Mouse (Mus musculus) embryo, embryonic 9.5 days (tissue): Measurements from ENCODE around the gene Neurl3.

Experiments
- DNase-seq: peaks from one replicate; pipeline ENCODE4 v3.0.0-alpha.2; 2017; ENCODE audit errors: extremely low spot score

Neurl3 gene

DNA sequence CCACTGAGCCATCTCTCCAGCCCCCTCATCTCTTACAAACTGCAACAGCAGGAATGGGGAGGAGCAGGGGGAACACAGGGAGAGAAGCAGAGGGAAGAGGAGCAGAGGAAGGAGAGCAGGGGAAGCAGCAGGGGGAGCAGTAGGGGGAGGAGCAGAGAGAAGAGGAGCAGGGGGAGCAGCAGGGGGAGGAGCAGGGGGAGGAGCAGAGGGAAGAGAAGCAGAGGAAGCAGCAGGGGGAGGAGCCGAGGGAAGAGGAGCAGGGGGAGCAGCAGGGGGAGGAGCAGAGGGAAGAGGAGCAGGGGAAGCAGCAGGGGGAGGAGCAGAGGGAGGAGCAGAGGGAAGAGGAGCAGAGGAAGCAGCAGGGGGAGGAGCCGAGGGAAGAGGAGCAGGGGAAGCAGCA is 15.8 kb downstream of the Neurl3 start:
- no peak for DNase-seq

DNA sequence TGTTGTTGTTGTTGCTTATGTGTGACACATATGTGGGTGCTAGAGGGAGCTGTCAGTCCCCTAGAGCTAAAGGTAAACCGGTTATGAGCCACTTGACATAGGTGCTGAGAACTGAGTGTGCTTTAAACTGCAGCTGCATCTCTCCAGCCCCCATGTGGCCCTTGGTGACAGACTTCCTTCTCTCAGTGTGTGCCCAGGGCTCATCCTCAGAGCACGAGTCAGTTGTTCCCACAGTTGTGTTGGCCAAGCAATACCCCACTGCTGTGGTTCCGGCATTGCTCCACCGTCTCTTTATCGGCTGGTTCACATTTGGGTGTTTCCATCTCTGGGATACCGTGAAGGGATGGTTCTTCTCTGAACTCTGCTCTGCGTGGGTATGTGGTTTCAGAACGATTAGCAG is 17.2 kb downstream of the Neurl3 start:
- DNase-seq = no peak

DNA sequence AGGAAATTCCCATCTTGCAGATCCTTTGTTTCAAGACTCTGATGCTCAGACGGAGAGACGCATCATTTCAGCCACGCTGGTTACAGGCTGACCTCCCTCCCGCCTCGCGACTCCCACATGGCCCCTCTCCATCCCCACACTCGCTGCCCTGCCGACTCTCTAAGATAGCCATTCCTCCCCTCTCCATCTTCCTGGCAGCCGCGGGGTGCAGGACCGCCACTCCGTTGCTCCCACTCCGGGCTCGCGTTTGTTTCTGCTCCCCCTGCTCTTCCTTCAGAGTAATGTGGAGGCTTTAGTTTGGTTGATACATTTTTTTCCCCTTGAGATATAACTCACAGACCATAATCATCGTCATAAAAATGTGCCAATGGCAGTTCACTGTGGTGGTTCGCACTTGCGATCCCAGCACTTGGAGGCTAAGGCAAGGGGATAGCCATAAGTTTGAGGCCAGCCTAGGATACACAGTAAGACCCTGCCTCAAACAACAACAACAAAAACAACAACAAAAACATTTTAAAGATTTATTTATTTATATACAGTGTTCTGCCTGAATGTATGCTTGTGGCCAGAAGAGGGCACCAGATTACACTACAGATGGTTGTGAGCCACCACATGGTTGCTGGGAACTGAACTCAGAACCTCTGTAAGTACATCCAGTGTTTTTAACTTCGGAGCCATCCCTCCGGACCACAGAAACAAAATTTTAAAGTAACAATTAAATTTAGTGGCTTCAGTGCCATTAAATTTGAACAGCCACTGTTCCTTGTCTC is 18.4 kb downstream of the Neurl3 start:
- no peak for DNase-seq

DNA sequence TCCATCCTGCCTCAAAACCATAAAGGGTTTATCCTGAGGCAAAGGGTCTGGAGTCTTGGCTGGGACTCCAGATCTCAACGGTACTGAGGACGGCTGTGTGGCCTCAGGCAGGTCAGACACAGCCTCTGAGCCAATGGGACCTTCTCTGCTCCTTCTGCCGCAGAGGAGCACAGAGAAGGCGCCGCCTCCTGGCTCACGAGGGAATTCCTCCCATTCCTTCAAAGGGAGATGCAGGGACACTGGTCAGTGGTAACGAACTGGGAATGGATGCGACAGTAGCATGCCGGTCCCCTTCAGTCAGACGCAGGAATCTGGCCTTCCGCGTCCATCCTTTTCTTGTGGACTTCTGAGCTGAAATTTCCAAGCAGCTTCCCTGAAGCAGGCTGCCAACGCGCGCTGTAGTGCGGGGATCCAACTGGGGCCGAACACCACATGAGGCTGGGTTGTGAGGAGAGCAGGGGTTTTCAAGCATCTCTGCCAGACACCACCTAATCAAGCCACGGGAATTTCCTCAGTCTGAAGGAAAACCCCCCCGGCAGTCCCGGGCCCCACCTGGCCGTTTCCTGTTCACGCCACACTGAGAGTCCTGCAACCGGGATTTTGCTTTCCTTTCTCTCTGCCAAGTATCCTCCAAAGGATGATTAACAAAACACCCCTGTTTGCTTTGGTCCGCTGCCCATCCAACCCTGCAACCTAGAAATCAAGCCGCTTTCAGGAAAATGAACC is 19.7 kb downstream of the Neurl3 start:
- DNase-seq = peak; percentile 44

DNA sequence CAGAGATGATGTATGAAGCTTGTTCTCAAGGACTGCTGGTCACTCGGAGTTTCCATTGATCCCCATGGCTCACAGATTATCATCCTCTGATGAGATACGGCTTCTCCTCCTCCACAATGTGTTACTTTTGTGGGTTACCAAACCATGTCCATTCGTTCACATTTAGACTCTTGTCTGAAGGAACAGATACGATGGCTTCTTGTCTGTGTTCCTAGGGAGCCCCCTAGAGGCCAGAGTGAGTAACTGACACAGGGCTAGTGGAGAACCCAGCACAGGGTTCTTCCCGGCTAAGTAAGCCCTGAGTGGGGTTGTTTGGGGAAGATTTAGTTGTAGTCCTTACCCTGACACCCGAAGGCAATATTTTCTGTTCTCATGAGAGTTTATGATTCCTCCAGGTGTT is 21.7 kb downstream of the Neurl3 start:
- peak; percentile 75 for DNase-seq

DNA sequence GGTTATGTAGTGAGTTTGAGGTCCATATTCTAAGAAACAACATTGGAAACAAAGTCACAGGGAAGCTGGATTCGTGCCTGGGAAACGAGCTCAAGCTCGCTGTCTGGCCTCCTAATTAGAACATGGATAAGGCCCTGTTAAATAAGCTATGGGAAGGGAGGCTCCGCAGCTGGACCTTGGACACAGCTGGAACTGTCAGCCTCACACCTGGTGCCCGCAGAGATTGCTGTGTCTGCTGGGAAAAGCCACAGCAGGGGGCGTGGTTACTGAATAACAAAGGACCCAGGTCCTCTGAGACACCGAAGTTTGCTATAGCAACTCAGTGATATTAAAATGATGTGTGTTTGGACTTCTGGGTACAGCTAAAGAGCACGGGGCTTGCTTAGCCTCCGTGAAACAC is 23.1 kb downstream of the Neurl3 start:
- DNase-seq = no peak

DNA sequence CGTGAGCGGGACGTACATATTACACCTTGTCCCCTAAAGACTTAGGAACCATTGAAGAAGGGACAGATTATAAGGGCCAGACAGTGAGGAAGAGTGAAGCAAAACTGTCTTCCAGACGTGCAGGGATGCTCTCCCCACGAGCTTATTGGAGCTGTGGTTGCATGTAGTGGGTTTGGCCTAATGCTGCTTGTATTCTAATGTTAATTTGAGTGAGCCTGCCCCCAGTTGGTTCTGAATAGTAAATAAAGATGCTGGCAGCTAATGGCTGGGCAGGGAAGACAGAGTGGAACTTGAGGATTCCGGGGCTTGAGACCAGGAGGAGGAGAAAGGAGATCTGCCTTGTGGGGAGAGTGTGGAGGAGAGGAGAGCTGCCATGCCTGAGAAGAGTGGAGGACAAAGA is 27.8 kb downstream of the Neurl3 start:
- no peak for DNase-seq

DNA sequence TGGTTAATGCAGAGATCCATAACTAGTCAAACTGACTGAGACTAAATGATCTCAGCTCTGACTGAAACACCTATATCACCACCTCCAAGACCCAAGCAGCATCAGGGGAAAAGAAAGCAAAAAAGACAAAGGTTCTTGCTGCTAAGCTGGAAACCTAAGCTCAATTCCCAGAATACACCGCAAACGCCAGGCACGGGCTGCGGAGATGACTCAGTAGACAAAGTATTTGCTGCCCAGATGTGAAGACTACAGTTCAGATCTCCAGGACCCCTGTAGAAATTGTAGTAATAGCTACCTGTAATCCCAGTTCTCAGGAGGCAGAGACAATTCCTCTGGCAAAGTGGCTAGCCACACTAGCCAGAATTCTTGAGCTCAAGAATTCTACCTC is 29.7 kb downstream of the Neurl3 start:
- DNase-seq = no peak

DNA sequence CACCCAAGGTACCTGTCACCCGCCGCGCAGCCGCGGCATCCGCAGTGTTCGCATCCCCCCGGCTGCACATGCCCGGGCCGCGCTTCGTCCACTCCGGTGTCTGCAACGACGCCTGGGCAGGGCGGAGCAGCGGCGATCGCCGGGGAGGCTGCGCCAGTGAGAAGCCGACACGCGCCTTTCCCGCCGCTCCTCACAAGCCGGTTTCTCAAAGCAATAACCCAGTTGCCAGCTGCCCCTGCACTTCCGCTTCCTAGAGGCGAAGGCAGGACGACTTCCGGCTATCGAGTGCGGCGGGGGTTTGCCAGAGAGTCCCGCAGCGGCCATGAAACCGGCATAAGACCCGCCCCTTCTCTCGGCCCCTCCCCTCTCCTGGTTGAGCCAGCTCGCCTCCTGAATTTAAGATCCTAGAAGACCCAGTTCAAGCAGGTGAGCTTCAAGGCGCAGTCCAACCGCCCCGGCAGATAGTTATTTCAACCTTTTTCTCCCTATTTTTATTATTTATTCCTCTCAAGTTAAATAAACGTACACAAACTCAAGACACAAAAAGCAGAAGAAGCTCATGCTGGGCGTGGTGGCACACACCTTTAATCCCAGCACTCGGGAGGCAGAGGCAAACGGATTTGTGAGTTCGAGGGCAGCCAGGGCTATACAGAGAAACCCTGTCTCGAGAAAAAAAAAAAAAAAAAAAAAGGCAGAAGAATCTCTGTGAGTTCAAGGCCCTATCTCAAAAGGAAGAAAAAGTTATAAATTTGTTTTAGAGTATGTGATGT is 30.2 kb downstream of the Neurl3 start, which contains the start of gene Uggt1:
Uggt1 (minus strand) TSS at position 663 of the 770 bp plus-strand sequence.
- peak; percentile 95 for DNase-seq

DNA sequence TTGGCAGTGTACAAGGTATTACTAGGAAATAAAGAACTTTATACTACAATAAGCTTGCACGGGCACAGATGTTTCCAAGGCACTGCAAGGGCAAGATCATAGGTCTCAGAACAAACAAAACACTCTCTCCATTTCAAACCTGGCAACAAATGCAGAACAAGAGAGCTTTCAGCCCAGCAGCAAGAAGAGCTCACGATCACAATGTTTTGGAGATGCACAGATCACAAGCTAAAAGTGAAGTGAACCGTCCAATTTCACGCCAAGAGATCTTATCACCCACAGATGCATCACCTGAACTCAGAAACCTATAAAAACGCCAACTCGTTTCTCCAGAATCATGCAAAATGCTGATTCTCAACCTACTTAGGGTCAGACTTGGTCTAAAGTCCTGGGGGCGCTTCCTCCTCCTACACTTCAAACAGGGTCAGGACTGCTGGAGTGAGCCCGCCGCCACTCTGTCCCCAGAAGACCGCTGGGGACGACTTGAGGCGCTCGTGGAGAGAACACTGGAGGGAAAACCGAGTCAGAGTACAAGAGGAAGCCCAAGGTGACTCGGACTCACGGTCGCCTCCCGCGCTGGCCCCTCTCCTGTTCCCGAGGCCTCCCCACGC is 30.9 kb downstream of the Neurl3 start:
- no peak for DNase-seq

DNA sequence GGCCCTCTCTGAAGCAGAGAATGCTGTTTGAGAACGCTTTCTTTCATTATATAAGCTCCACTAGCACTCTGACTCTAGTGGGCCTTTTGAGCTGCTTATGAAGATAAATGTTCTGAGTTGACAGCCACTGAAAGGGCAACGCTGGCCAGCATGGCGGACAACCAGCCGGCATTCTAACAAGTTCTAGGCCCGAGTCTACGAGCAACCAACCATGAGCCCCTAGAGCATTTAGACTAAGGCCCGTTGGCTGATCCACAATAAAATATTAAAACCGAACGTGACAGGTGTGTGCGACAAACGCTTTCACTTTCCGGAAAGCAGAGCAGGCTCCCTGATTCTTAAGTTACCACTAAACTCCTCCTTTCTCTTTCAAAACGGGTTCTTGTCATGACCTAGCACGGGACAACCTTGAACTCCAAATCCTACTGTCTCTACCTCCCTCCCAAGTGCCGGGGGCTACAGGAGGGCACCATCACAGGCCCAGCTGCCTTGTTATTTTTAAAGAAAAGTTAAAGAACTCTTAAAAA is 32.5 kb downstream of the Neurl3 start:
- no peak for DNase-seq

DNA sequence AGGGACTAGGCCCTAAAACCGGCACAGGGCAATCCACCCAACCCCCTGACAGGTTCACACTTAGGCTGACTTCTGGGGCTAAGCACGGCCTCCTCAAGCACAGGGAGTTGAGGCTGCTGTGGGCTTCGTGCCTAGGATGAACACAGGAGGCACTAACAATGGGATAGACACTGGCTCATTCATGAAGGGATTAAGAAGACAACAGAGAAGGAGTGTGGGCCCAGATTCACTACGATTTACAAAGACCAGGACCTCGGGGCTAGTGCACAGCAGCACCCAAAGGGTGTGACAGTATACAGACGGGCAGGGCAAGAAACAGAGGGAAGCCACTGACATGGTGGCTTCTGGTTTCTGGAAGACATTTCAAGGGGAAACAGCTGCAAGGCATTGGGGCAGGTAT is 34.3 kb downstream of the Neurl3 start:
- no peak for DNase-seq

DNA sequence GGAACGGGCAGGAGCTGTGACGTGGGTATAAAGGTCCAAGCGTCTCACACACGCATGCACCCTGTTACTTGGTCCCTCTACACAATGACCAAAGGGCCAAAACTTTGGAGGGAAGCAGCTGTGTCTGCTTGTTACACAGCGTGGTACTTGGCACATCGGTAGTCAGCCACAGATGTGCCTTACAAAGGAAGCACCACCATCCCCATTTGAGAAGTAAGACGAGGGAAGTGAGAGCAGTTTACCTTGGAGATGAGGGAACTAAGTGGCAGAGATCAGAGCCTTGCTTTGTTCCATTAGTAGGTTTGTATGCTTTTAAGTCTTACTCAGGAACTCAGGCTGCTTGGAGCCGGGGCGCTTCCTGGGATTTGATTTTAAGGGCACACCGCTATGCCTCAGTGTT is 35.1 kb downstream of the Neurl3 start:
- no peak for DNase-seq

DNA sequence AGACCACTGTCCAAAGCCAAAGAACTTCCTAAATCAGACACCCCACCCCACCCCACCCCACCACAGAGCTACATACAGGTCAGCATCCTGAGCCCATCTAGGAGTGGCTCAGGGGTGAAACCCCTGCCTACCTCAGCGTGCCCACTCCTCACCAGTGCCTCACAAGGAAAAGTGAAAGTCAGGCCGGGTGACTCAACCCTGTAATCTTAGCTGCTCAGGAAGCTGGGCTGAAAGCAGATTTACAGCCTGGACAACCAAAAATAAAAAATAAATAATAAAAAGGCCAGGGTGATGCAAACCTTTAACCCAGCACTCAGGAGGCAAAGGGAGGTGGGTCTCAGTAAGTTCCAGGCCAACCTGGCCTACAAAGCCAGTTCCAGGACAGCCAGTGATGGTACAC is 38.6 kb downstream of the Neurl3 start:
- no peak for DNase-seq

DNA sequence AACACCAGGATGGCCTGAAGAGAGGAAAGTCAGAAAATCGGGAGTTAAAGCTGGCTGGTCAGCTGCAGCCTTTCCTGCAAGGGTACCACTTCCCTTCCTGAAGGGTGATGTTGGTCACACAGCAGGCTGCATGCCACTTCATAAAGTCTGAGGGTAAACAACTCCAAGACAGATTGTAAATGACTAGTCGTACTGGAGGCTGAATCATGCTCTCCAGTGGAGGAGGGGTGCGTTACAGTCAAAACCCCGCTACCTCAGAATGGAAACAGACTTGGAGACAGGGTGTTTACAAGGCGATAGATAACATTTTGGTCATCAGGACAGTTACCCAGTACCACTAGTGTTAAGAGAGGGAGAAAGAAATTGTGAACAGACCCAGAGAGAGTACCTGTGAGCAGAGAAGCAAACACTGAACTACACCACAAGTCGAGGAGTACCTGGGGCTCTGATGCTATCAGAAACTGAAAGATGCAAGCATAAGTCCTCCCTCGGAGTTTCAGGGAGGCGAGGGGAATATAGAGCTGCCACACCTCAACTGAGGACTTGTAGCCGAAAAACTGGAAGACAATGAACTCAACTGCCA is 39.3 kb downstream of the Neurl3 start:
- no peak for DNase-seq

DNA sequence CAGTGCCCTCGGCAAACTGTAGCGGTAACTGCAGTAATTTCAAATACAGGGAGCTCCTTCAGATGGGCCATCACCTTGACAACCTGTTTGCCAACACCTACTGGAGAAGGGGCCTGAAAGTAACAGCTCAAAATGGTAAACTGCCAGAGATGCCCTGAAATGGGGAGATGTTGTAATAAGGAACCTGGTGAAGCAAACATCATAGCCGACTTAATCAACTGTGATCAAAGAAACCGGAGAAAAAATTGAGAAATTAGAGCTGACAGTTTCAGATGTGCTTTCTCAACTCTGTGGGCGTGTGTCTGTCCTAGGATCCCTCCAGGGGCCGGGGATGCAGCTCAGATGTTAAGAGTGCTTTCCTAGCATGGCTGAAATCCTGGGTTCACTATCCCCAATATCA is 41.3 kb downstream of the Neurl3 start:
- no peak for DNase-seq

DNA sequence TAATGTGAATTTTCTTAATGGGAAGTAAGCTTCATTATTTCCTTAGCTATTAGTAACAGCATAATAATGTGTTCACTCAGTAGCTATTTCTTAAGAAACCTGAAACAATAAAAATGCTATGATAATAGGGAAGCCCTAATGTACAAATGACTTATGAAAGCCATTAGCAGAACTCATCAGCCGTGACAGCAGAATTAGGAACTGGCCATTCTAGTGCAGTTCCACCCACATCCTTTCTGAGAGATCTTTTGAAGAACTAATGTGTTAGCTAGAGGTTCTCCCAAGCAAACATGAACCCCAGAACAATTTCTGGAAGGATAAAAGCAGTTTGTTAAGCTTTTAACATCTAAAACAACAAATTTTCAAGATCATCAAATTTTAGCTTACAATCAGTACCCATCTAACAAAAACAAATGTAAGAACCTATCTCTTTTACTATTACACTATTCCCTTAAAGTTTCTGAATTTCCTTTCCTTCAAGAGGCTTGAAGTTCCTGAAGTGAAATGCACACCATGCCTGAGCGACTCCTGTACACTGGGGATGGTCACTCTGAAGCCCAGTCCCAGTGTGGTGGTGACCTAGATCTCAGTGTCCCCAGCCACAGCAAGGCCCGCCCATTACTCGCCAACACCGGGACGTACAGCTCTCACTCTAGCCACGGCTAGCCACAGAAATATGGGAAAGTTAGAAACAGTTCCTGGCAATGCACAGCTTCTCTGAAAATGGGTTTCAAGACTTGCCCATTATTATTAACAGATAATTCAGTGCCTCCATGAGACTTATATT is 43.4 kb downstream of the Neurl3 start:
- no peak for DNase-seq

DNA sequence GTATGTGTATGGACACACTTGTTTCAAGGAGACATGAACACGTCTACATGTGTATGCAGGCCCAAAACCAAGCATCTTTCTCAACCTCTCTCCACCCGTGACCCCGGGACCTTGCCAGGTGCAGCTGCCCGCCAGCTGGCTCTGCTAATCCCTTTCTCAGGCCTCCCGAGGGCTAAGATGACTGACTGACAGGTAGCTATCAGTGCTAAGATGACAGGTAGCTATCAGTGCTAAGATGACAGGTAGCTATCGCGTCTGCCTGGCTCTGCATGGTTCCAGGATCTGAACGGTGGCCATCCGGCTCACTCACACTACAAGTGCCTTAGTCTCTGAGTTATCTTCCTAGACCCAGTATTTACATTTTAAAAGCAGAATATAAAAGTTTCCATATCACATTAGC is 46.0 kb downstream of the Neurl3 start:
- DNase-seq = no peak

DNA sequence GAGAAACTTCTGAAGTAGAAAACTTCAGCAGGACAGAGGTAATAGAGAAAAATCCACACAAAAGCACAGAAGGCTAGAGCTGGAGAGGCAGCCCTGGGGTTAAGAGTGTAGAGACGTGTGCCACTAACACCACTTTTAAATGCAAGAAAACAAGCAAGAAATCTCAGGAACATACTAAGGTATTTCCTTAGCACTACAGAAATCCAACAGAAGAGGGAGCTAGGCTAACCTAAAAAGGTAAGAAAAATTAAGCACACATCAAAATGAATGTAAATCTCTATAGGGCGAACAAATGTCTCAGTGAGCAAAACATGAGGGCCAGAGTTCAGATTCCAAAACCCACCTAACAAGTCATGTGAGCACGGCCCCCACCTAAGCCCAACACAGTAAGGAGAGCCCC is 49.8 kb downstream of the Neurl3 start:
- DNase-seq = no peak
